Mouse (Mus musculus) MN1 (cell line): ENCODE data around the gene Nup50.

Source experiments
- DNase-seq: peaks from one replicate; pipeline ENCODE4 v3.0.0-alpha.2; 2016; ENCODE audit warnings: low spot score

Nup50 gene

GRCm38 (mm10) chr15:84953259-84953658 lies 30.0 kb downstream of the Nup50 start:
- DNase-seq, result no peak

GRCm38 (mm10) chr15:84957851-84958250 lies 34.6 kb downstream of the Nup50 start:
- peak; percentile 59 for DNase-seq

- DNase-seq, result no peak
Measured at GRCm38 (mm10) chr15:84958331-84958730, 35.1 kb downstream of the Nup50 start.

- DNase-seq, result no peak
Measured at GRCm38 (mm10) chr15:84959891-84960290, 36.7 kb downstream of the Nup50 start.

- DNase-seq, result no peak
Measured at GRCm38 (mm10) chr15:84960692-84961091, 37.5 kb downstream of the Nup50 start.

- DNase-seq, result no peak
Measured at GRCm38 (mm10) chr15:84962518-84962917, 39.3 kb downstream of the Nup50 start.

- no peak for DNase-seq
Measured at GRCm38 (mm10) chr15:84964771-84965170, 41.6 kb downstream of the Nup50 start.

- no peak for DNase-seq
Measured at GRCm38 (mm10) chr15:84965575-84966360, 42.6 kb downstream of the Nup50 start.

- DNase-seq, result no peak
Measured at GRCm38 (mm10) chr15:84968534-84968933, 45.3 kb downstream of the Nup50 start.

GRCm38 (mm10) chr15:84972860-84973543 lies 49.8 kb downstream of the Nup50 start:
- DNase-seq, result no peak

- no peak for DNase-seq
Measured at GRCm38 (mm10) chr15:84973544-84973871, 50.3 kb downstream of the Nup50 start.

GRCm38 (mm10) chr15:84975729-84976128 lies 52.5 kb downstream of the Nup50 start:
- DNase-seq, result peak; percentile 95

GRCm38 (mm10) chr15:84981609-84982313 lies 58.5 kb downstream of the Nup50 start:
- DNase-seq, result no peak

GRCm38 (mm10) chr15:84982888-84983287 lies 59.7 kb downstream of the Nup50 start:
- no peak for DNase-seq

GRCm38 (mm10) chr15:84983721-84984120 lies 60.5 kb downstream of the Nup50 start:
- no peak for DNase-seq

- no peak for DNase-seq
Measured at GRCm38 (mm10) chr15:84985516-84986160, 62.4 kb downstream of the Nup50 start.

- no peak for DNase-seq
Measured at GRCm38 (mm10) chr15:84986171-84987019, 63.2 kb downstream of the Nup50 start.

- DNase-seq, result peak; percentile 70
Measured at GRCm38 (mm10) chr15:84987020-84987815, 64.0 kb downstream of the Nup50 start.

- peak; percentile 98 for DNase-seq
Measured at GRCm38 (mm10) chr15:84987874-84988825, 64.9 kb downstream of the Nup50 start, which contains the start of gene 5031439G07Rik. Gene 5031439G07Rik, minus strand, starts transcription at chr15:84988551.
